Mouse (Mus musculus) embryonic facial prominence, embryonic 10.5 days (tissue): ENCODE measurements at regions not wholly inside any gene's neighbourhood (a gene's known extent, or its start where the extent isn't known, plus 50 kb on each side); places are given as distances from the start of the nearest gene placed in this dataset.

Experiments used
- DNase-seq: peaks from one replicate; pipeline ENCODE4 v3.0.0-alpha.2; 2017; ENCODE audit warnings: low spot score
- H3K27ac ChIP-seq: fragments of 300-500 bp; sonication (generic); replicated peaks from 2 replicates; pipeline ENCODE4 v1.5.1; 2016; ENCODE audit warnings: mild to moderate bottlenecking
- H3K27me3 ChIP-seq: fragments of 300-500 bp; sonication (generic); replicated peaks from 2 replicates; pipeline ENCODE4 v1.6.1; 2016; ENCODE audit warnings: low read depth, mild to moderate bottlenecking; ENCODE audit not compliant: poor library complexity, severe bottlenecking
- H3K36me3 ChIP-seq: fragments of 300-500 bp; sonication (generic); replicated peaks from 2 replicates; pipeline ENCODE4 v1.6.1; 2016; ENCODE audit warnings: mild to moderate bottlenecking, moderate library complexity
- H3K4me1 ChIP-seq: fragments of 300-500 bp; sonication (generic); 2 replicates; pipeline ENCODE4 v1.6.1; 2016
- H3K4me3 ChIP-seq: fragments of 300-500 bp; sonication (generic); 2 replicates; pipeline ENCODE4 v1.5.1; 2016; ENCODE audit warnings: mild to moderate bottlenecking, moderate library complexity
- H3K9me3 ChIP-seq: fragments of 300-500 bp; sonication (generic); 2 replicates; pipeline ENCODE4 v1.6.1; 2016; ENCODE audit warnings: mild to moderate bottlenecking
- WGBS: fragments of 180-500 bp; shearing (Covaris S2); methylation state at CpG from one replicate; pipeline ENCODE4 v1.1.7; 2016; 5-methylcytosine and 5-hydroxymethylcytosine counted together

GRCm38 (mm10) chr9:74671356-74671952 lies 190.3 kb upstream of the Onecut1 start:
- no peaks in the 10 kb centered on the region for H3K36me3 ChIP-seq

GRCm38 (mm10) chr9:74672261-74672660 lies 189.5 kb upstream of the Onecut1 start:
- 91% methylated on average over 7 of the region's 7 CpGs for WGBS
- H3K27ac ChIP-seq: no peak overlapping the region

More at GRCm38 (mm10) chr9:74671356-74671952, 190.3 kb upstream of the Onecut1 start:
- H3K4me1 ChIP-seq: no peaks in the 10 kb centered on the region
- H3K27me3 ChIP-seq: no peaks in the 10 kb centered on the region
- H3K4me3 ChIP-seq: no peak overlapping the region
- no peak for DNase-seq
- no peak overlapping the region for H3K27ac ChIP-seq
- no peaks in the 10 kb centered on the region for H3K9me3 ChIP-seq
- WGBS: 81% methylated on average over 4 of the region's 4 CpGs

GRCm38 (mm10) chr9:74698229-74698628 lies 163.5 kb upstream of the Onecut1 start:
- Histone ChIP-seq H3K36me3 (no peaks in the 10 kb centered on the region), H3K4me3 (no peak overlapping the region), H3K4me1 (peaks cover 7% of the 10 kb centered on the region), H3K27me3 (no peaks in the 10 kb centered on the region), H3K27ac (no peak overlapping the region), H3K9me3 (no peaks in the 10 kb centered on the region)
- DNase-seq: no peak
- 77% methylated on average over 8 of the region's 8 CpGs for WGBS

More at GRCm38 (mm10) chr9:74672261-74672660, 189.5 kb upstream of the Onecut1 start:
- DNase-seq: no peak
- Histone ChIP-seq H3K4me3 (no peak overlapping the region), H3K36me3 (no peaks in the 10 kb centered on the region), H3K4me1 (no peaks in the 10 kb centered on the region), H3K9me3 (no peaks in the 10 kb centered on the region), H3K27me3 (no peaks in the 10 kb centered on the region)

GRCm38 (mm10) chr9:74705698-74706097 lies 156.0 kb upstream of the Onecut1 start:
- no peak for DNase-seq
- Histone ChIP-seq H3K4me1 (peaks cover 17% of the 10 kb centered on the region), H3K9me3 (no peaks in the 10 kb centered on the region), H3K27me3 (no peaks in the 10 kb centered on the region), H3K27ac (no peak overlapping the region), H3K4me3 (no peak overlapping the region), H3K36me3 (no peaks in the 10 kb centered on the region)
- WGBS: 50% methylated on average over 4 of the region's 4 CpGs

- WGBS: 58% methylated on average over 1 of the region's 1 CpGs
These were observed 154.1 kb upstream of the Onecut1 start for GRCm38 (mm10) chr9:74707608-74708007.

GRCm38 (mm10) chr9:74711698-74712097 lies 150.0 kb upstream of the Onecut1 start:
- no peak for DNase-seq
- H3K27ac ChIP-seq: no peak overlapping the region
- H3K9me3 ChIP-seq: no peaks in the 10 kb centered on the region
- H3K36me3 ChIP-seq: no peaks in the 10 kb centered on the region
- no peaks in the 10 kb centered on the region for H3K27me3 ChIP-seq
- 91% methylated on average over 10 of the region's 10 CpGs for WGBS
- H3K4me1 ChIP-seq: no peaks in the 10 kb centered on the region; the same call in 1 of the 2 replicates
- no peak overlapping the region for H3K4me3 ChIP-seq

More at GRCm38 (mm10) chr9:74707608-74708007, 154.1 kb upstream of the Onecut1 start:
- Histone ChIP-seq H3K4me1 (peaks cover 11% of the 10 kb centered on the region), H3K9me3 (no peaks in the 10 kb centered on the region), H3K36me3 (no peaks in the 10 kb centered on the region), H3K27me3 (no peaks in the 10 kb centered on the region), H3K27ac (no peak overlapping the region), H3K4me3 (no peak overlapping the region)
- no peak for DNase-seq

- Histone ChIP-seq H3K27me3 (no peaks in the 10 kb centered on the region), H3K36me3 (no peaks in the 10 kb centered on the region), H3K9me3 (no peaks in the 10 kb centered on the region), H3K4me3 (no peak overlapping the region), H3K27ac (no peak overlapping the region), H3K4me1 (0 out of 2 replicates have a peak, but pooled peaks cover 2% of the 10 kb centered on the region)
- DNase-seq: no peak
- WGBS: 91% methylated on average over 5 of the region's 5 CpGs
These were observed 129.3 kb upstream of the Onecut1 start for GRCm38 (mm10) chr9:74732451-74732850.

- Histone ChIP-seq H3K27me3 (no peaks in the 10 kb centered on the region), H3K9me3 (no peaks in the 10 kb centered on the region), H3K36me3 (no peaks in the 10 kb centered on the region), H3K4me3 (no peak overlapping the region), H3K4me1 (0 out of 2 replicates have a peak, but pooled peaks cover 2% of the 10 kb centered on the region), H3K27ac (no peak overlapping the region)
- WGBS: 90% methylated on average over 2 of the region's 2 CpGs
- DNase-seq: no peak
These were observed 119.8 kb upstream of the Onecut1 start for GRCm38 (mm10) chr9:74741949-74742348.

GRCm38 (mm10) chr9:74747886-74748285 lies 113.8 kb upstream of the Onecut1 start:
- peaks cover 11% of the 10 kb centered on the region for H3K4me1 ChIP-seq
- 85% methylated on average over 7 of the region's 7 CpGs for WGBS
- no peak overlapping the region for H3K27ac ChIP-seq
- H3K4me3 ChIP-seq: no peak overlapping the region
- DNase-seq: no peak
- H3K9me3 ChIP-seq: no peaks in the 10 kb centered on the region
- H3K27me3 ChIP-seq: no peaks in the 10 kb centered on the region
- no peaks in the 10 kb centered on the region for H3K36me3 ChIP-seq

- no peaks in the 10 kb centered on the region for H3K36me3 ChIP-seq
- H3K27ac ChIP-seq: no peak overlapping the region
- H3K9me3 ChIP-seq: no peaks in the 10 kb centered on the region
- H3K4me1 ChIP-seq: no peaks in the 10 kb centered on the region
- no peak for DNase-seq
- no peaks in the 10 kb centered on the region for H3K27me3 ChIP-seq
- H3K4me3 ChIP-seq: no peak overlapping the region
- 73% methylated on average over 3 of the region's 3 CpGs for WGBS
These were observed 103.7 kb upstream of the Onecut1 start for GRCm38 (mm10) chr9:74758025-74758424.

GRCm38 (mm10) chr9:74758876-74759275 lies 102.8 kb upstream of the Onecut1 start:
- no peaks in the 10 kb centered on the region for H3K4me1 ChIP-seq
- H3K27me3 ChIP-seq: no peaks in the 10 kb centered on the region
- no peak overlapping the region for H3K27ac ChIP-seq
- no peaks in the 10 kb centered on the region for H3K36me3 ChIP-seq
- H3K9me3 ChIP-seq: no peaks in the 10 kb centered on the region
- DNase-seq: no peak
- 91% methylated on average over 4 of the region's 4 CpGs for WGBS
- no peak overlapping the region for H3K4me3 ChIP-seq

- Histone ChIP-seq H3K9me3 (no peaks in the 10 kb centered on the region), H3K4me3 (no peak overlapping the region), H3K27me3 (no peaks in the 10 kb centered on the region), H3K4me1 (no peaks in the 10 kb centered on the region), H3K36me3 (no peaks in the 10 kb centered on the region), H3K27ac (no peak overlapping the region)
- no peak for DNase-seq
- WGBS: 84% methylated on average over 3 of the region's 3 CpGs
These were observed 81.3 kb upstream of the Onecut1 start for GRCm38 (mm10) chr9:74780419-74780818.

GRCm38 (mm10) chr9:74793394-74793793 lies 68.3 kb upstream of the Onecut1 start:
- Histone ChIP-seq H3K4me3 (no peak overlapping the region), H3K27me3 (no peaks in the 10 kb centered on the region), H3K36me3 (no peaks in the 10 kb centered on the region), H3K9me3 (no peaks in the 10 kb centered on the region), H3K4me1 (peaks cover 6% of the 10 kb centered on the region; the same call in 1 of the 2 replicates), H3K27ac (no peak overlapping the region)
- DNase-seq: no peak
- WGBS: 95% methylated on average over 1 of the region's 1 CpGs
